Mouse (Mus musculus) layer of hippocampus, adult 11-12 months (tissue): ENCODE data around the gene 4930550C14Rik.

Experiments
- DNase-seq: peaks from one replicate; pipeline ENCODE4 v3.0.0; 2022; ENCODE audit warnings: low spot score

Gene 4930550C14Rik

DNA sequence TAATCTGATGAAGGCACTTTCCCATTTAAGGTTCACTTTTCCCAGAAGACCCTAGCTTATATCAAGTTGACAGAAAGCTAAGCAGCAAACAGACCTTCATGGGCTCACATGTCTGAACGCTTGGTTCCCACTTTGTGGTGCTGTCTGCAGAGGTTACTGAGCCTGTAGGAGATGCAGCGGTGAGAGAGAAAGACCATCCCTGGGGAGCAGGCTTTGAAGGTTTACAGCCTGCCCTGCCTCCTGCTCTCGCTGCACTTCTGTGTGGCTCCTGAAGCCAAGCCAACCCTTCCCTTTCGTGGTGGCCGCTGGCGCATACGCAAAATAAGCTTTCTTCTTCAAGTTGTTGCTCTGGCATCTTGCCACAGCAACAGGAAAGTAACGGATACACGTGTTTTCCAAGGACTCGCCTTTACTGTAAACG, at the start of gene 4930550C14Rik:
TSS of gene 4930550C14Rik (plus strand) at position 35 of the 421 bp plus-strand sequence.
- no peak for DNase-seq

DNA sequence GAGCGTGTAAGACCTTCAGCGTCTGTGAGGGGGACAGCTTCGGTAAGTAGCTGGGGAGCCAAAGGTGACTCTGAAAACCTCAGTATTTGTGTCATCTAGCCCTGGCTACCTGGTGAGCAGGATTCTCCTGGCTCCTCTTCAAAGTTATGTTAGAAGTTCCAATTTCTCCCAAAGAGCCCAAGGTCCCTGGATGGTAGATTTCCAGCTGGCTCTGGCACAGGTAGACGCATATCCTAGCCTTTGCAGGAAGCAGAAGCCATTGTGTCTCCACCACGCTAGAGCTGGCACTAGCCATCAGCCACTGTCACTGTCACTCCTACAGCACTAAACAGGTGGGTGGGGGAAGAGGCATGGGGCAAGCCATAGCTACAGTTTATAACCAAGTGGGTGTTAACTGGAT, 49.0 kb upstream of the 4930550C14Rik start:
- no peak for DNase-seq

DNA sequence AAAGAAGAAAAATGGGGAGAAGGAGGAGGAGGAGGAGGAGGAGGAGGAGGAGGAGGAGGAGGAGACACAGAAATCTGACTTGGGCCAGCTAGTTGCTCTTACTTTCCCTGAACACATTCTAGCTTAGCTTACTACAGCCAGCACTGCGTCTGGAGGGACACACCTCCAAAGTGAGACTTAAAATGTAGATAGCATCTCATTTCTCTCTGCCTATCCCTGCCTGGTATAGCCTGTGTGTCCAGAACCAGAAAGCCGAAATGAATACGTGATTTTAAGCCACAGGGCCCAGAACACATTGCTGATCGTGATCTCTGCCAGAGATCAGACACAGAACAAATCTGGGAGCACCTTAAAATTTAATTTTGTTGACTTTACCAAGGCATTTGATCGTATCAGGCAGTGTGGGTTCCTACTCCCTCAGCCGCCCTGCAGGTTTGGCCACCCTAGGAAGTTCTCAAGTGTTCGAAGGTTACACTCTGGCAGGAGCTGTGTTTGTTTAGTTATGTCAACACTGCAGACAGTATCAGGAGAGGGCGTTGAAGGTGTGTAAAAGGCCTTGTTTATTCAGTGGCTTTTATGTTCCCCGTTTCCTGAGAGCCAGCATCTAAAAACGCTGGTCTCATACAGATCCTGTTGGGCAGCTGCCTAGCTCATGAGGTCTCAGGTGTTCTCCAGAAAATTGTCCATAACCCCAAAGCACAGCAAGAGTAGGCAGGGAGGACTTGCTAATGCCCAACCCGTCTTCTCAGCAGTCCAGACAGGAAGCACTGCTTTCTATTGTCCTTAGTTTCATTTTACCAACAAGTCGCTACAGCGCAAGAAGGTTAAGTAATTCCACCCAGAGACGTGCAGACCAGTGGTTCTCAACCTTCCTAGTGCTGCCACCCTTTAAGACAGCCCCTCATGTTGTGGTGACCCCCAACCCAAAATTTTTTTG, 45.6 kb upstream of the 4930550C14Rik start:
- no peak for DNase-seq

DNA sequence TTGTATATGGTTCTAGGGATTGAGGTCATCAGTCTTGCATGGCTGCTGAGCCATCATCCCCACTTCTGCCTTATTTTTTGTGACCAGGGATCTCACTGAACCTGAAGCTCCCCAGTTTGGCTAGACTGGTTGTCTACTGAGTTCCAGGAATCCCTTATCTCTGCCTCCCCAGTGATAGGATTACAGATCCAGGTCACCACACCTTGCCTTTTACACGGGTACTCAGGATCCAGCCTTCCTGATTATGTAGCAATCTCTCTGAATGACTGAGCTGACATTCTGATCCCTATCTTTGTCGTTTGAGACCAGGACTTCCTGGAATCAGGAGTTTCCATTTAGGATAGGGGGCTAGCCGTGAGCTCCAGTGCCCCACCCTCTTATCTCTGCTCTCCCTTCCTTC, 30.8 kb upstream of the 4930550C14Rik start:
- DNase-seq = no peak

DNA sequence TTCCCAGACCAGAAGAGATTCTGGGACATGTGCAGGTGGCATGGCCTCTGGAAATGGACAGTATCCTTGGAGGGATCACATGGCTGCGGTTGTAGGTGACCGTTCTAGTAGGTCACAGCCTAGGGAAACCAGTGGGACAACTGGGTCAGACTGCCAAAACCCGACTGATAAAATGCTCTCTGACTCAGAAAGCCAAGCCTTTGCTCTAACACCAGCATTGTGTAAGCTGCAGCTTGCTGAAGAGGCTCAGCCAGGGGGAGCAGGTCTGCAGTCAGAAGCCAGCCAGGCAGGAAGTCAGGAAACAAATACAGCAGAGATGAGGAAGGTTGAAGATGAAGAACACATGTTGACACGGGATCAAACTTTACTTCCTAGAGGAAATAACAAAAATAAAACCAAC, 26.2 kb upstream of the 4930550C14Rik start:
- no peak for DNase-seq

DNA sequence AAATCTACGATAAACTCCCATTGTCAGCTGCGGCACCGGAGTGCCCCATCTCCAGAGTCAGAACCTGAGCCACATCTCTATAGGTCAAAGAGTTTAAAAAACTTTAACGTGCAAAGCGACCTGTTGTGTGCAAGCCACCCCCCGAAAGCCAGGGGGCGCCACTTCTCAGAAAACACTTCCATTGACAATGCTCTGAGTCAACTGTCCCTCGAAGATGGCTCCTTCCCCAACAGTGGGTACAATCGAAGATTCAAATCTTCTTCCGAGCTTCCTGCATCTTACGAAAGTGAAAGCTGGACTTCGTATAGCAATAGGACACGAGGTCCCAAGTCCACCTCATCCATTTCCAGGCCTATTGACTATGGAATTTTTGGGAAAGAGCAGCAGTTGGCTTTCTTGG, 25.3 kb upstream of the 4930550C14Rik start:
- no peak for DNase-seq

DNA sequence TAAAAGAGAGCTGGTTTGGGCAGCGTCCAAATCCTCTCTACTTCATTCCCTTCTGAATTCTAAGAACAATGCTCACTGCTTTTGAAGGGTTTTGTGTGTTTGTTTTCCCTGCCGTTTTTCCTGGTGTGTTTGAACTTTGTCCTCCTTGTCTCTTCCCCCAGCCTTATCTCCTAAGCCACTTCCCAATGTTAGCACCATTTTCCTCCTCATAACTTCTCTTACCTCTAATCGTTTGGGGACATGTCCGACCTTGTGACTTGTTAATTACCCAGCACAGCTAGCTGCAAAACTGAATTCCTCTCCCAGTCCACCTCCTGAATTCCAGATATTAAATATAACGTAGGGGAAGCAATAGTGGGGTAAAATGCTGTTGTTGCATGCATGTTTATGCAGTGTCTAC, 24.5 kb upstream of the 4930550C14Rik start:
- no peak for DNase-seq

DNA sequence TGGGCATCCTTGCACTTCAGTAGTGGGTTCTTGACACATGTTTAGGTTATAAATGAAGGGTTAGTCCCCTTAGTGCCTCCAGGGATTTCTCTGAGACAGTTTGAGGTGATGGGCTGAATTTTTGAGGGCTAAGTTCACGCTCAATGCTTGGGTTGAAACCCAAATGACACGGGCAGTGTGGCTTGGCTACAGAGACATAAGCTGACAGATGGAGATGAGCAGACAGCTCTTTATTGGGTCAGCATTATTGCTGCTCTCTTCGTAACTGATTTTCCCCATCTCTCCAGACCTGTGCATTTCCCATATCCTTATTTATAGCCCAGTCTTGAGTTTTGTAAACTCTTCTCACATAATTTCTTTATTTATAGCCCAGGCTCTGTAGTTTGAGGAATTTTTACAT, 24.0 kb upstream of the 4930550C14Rik start:
- no peak for DNase-seq

DNA sequence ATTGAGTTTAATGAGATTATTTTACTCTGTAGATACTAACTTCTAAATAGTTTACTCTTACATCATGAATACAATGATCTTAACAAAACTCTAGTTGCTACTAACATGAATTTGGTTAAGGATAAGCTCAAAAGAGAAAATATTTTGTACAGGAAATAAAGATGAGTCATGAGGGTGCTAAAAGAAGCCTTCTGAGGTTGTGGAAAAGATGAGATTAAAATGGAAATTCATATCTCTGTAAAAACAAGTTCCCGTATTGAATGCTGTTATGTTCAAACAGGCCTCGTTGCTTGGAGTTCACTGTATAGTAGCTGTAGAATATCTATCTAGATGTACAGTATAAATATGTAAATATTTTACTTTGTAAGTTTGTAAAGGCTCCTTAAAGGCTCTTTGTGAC, 21.5 kb upstream of the 4930550C14Rik start:
- DNase-seq = no peak

DNA sequence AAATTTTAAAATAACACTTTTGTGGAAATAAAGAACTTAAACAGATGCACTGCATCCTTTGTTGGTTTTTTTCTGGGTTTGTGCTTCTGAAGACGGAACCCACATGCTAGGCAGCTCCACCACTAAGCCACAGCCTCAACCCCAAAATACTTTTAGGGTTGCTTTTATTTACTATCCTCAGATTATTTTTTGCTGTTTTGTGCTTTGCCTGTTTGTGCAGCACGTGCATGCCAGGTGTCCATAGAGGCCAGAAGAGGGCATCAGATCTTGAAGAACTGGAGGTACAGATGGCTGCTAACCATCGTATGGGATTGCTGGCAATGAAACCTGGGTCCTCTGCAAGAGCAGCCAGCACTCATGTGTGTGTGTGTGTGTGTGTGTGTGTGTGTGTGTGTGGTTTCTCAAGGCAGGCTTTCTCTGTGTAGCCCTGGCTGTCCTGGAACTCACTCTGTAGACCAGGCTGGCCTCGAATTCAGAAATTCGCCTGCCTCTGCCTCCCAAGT, 21.0 kb upstream of the 4930550C14Rik start:
- no peak for DNase-seq

DNA sequence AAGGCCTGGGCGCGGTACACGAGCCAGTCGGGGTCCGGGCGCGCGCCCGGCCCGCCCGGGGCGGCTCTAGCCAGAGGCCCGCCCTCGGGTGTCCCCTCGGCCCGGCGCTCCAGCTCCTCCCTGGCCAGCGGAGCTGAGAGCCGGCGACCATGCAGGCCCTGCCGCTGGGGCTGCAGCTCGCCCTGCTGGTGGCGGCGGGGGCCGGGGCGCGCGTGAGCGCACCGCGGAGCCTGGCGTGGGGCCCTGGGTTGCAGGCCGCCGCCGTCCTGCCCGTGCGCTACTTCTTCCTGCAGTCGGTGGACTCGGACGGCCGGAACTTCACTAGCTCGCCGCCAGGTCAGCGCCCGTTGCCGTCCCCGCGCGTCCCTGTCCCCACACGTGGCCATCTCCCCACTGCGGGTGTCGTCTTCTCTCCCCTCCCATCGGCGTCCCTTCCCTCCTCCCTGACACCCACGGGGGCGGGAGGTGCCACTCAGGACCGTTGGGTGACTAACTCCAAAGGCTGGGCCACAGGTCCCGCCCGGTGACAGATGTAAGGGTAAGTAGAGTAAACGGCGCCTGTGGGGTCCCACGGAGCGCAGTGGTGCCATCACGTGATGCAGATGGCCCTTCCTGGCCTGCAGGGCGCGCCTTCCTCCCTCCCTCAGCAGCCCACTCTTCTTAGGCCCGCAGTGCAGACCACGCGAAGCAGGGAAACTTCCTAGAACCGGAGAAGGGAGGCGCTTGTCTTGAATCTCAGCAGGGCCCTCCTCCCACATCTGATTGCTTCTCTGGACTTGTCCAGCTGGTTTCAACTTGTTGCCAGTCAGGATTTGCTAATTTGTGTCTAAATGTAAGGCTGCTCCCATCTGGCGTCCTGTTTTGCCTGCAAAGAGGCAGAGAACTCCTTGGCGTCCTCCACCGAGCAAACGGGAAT, 17.9 kb upstream of the 4930550C14Rik start, which contains the start of gene Kdelc2:
TSS of gene Kdelc2 (plus strand) at position 75 of the 916 bp plus-strand sequence.
- DNase-seq = peak; percentile 79

DNA sequence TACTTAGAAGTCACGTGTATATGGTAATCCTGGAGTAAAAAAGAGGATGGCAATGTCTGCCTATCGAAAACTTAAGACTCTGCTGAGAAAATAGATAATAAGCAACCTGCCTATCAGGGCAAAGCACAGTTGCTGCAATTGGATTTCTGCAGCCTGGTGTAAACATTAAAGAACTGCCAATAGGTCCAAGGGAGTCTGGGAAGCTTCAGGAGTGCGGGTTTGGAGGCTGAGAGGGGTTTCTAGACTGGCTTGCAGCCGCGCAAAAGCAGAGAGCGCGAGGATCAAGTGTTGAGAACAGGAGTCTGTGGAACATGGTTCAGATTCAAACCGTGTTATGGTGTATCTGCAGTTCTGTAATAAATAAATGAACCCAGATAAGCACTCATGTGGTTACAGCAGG, 17.3 kb upstream of the 4930550C14Rik start:
- DNase-seq = no peak

DNA sequence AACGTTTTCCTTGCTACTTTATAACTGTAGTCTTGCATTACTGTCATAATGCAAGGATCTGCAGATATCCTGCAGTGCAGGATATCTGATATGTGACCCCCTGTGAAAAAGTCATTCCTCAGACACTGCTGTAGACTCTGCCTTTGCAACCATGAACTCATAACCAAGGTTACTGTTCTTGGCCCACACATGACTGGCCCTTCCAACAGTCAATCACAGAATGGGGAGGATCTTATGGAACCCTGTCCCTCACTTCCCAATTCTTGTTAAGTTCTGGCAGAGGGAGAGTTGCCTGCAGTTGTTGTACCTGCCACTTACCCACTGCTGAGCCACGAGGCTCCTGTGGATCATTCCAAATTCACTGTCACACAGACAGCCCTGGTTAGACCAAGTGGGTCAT, 14.7 kb upstream of the 4930550C14Rik start:
- DNase-seq = no peak

DNA sequence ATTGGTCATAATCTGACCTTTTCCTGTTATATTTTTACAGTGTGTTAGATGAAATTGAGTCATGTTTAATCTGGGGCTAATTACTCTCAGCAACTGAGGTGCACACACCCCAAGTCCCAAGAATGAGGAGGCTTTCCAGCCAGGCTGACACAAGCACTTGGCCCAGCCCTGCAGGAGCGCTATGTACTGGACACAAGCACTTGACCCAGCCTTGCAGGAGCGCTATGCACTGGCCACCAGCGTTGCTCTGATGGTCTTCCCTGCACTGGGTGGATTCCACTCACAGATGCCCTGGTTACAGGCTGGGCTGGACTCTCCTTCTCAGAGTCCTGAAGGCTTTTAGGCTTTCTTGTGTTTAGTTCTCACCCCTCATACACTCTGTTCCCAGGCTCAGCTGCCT, 13.0 kb upstream of the 4930550C14Rik start:
- DNase-seq = no peak

DNA sequence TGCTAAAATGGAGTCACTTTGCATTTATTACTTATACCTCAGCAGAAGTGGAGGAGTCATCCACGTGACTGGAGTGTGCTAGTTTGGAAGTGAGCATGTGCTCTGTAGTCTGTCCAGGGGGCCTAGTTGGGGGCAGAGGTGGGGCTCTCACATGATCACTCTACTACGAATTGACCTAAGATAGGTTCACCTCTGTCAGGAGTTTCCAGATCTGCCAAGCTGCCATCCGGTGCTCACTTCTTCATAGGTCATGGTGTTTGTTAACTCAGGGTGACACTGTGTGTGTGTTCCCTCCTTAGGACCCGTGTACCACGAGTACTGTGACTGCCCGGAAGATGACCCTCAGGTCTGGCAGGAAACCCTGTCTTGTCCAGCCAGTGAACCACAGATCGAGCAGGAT, 12.0 kb upstream of the 4930550C14Rik start:
- no peak for DNase-seq

DNA sequence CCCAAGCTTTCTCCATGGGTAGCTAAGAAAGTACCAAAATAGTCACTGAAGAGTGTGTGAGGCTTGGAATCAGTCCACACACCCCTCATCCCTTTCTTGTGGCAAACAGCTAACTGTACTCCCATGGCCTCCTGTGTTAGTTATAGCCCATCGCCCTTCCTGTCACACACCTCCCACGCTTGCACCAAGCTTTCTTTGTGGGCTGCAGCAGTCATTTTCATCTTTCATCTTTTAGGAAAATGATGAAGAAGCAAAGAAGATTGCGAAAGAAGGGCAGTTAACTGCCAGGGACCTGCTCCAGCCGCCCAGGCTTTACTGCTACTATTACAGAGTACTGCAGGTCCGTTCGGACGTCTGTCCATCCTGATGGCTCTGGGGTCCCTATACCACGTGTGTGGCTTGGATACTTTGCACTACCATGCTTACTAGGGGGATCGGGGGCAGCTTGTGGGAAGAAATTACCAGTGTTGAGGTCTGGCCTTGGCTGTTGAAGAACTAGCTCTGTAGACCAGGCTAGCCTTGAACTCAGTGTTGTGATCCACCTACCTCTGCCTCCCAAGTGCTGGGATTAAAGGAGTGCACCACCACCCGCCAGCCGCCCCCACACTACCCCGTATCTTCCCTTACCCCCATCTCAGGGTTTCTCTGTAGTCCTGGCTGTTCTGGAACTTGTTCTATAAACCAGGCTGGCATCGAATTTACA, 4.3 kb upstream of the 4930550C14Rik start:
- DNase-seq = no peak

DNA sequence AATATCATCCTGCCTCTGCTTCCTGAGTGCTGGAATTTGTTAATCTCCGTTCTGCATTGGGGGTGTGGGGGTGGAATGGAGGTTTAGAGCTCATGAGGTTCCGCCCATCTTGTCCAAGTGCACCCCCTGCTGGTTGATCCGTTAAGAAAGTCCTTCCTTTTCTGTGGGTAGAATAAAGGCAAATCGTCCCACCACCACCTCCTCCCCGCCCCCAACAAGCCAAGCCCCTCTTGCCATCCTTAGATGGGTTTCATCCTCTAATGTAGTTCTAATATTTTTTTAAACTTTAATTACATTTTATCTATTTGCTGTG, 3.8 kb upstream of the 4930550C14Rik start:
- DNase-seq = peak; percentile 63

DNA sequence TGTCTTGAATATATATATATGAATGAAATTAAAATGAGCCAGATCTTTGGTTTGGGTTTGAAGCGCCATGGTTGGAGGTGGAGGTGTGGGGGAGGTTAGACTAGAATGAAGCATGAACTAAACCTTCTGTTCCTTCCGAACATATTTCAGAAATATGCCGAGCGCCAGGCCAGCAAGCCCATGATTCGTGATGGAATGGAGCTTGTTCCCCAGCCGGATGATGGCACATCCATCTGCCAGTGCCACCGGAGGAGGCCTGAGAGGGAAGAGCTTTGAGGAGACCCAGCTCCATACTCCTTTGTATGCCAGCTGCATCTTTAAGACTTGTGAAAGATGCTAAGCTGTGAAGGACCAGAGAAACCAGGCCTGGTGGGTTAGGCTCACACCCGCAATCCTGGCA, 2.6 kb upstream of the 4930550C14Rik start:
- no peak for DNase-seq

DNA sequence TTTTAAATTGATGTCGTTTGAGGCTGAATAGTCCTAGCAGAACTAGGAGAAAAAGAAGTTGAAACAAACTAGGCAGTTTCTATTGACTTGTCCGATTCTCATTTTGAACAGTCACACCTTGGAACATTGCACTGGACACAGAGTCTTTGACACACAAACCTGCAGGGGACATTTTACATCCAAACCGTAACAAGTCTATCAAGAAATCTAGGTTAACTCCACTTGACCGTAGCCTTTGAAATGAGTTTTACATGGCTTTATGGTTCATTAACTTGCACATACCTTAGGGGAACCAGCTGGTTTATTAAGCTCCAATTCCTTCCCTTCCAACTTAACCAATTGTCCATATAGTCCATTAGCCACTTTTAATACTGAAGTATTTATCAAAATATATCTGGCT, 1.4 kb upstream of the 4930550C14Rik start:
- DNase-seq = no peak

DNA sequence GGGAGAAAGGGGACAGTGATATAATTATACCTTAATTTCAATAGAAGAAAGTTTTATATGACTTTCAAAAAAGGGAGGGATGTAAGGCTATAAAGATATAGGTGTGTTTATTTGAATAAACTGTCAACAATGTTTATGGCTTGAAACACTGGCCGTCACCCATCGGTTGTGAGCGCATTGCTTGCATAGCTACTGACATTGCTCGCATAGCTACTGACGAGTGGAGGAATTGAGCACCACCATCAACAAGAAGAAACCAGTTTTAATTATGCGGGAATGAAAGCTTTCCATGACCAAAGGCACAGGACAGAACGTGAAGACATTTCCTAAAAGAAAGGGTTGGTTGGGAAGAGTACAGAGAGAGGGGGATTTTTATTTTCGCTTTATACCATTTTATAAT, 979 bp upstream of the 4930550C14Rik start:
- DNase-seq = no peak

DNA sequence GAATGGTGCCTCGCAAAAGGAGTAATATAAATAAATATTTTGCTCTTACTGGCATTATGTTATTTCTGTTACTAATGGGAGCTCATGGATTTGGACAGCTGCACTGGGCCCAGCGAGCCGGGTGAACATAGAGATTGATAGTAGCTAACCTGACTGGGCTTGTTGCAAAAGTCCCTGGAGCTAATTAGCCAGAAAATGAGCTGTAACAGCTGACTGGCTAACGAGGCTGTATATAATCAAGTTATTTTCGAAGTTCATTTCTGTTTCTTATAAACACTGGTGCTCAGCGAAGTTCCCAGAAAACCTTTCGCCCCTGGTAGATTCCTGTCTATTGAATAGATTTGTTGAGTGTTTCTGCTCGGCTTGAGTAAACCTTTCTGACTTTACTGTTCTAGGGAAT, 866 bp downstream of the 4930550C14Rik start:
- DNase-seq = no peak
